Mouse (Mus musculus): Measurements from ENCODE around the gene Nhp2. TPM values are rescaled to one million over a fixed set of nuclear protein-coding genes. Genes with fewer than 3 reads are reported as not detected.
"Not testable (repeated sequence)": the region's sequence is repeated elsewhere in the genome, so short reads cannot be mapped to it uniquely, and the experiment has no call there.

Gene Nhp2
- total RNA-seq, 2 experiments from 2014 or later, result 56.9 to 60.4 TPM

DNA sequence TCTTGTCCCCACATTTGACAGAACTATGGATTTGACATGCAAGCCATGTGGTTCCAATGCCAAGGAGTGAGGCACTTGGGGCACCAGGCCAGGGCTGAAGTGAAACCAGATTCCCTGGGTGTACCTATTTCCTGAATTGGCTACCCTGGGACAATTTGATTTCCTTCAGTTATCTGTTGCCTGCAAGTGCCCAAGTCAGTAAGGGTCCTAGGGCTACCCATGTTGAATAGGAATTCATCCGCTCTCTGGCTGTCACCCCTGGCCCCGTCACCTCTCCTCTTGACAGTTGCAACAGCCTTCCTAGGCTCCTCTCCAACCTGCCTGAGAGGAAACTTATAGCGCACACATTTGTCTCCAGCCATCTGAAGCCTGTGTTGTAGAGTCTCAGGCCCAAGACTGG is 35.4 kb downstream of the Nhp2 start:
- DNase-seq (ENCODE audit: low spot score in 2 of 2), result no peak

DNA sequence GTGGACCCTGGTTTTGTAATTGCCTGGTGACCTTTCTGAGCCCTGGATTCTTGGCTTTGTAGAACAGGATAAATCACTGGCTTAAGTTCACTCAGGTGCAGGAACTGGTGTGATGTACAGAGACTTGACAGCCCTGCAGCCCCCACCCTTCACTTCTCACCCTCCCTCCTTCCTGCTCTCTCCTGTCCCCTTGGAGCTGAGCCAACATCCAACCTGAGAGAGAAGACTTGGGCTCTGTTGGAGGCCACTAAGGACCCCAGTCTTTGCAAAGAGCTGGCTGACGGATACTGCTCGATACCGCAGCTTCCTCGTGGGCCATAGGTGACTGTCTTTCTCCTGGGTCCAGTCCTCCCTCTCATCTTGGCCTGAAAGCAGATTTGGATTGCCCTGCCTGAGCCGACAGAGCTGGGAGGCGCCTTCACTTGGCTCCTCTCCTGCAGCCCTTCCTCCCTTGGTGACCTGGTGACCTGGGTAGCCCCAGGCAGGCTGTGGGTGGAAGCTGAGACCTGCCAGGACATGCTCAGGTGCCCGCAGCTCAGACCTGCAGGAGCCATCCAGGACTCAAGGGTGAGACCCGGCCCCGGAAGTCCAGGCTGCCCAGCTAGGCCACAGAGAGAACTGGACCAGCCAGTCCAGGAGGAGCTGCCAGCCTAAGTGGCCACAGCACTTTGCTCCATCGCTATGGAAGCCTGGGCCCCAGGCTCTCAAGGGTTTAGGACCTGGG is 37.4 kb downstream of the Nhp2 start:
- no peak for DNase-seq (ENCODE audit: low spot score in 2 of 2)

DNA sequence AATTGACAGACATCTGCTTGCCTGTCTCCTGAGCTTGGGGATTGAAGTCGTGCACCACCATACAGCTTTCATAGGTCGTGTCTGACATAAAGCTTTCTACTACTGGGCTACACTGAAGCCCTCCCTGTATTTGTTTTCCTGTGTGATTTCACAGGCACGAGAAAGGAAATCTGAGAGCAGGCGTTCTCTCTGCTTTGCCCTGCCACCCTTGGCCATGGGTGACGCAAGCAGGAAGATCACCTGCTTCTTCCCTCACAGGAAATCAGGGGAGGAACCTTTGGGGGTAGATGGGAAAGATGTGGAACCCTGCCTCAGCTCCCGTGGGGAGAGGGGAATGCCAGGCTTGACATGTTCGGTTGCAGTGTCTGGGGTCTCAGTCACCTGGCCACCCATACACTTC is 38.8 kb downstream of the Nhp2 start:
- DNase-seq (ENCODE audit: low spot score in 2 of 2), result no peak

GRCm38 (mm10) chr11:51658705-51659104 is 39.2 kb downstream of the Nhp2 start:
- no peak for DNase-seq (ENCODE audit: low spot score in 2 of 2)

- DNase-seq (ENCODE audit: low spot score in 2 of 2), result no peak
These were observed 42.4 kb downstream of the Nhp2 start for GRCm38 (mm10) chr11:51661867-51662365.

DNA sequence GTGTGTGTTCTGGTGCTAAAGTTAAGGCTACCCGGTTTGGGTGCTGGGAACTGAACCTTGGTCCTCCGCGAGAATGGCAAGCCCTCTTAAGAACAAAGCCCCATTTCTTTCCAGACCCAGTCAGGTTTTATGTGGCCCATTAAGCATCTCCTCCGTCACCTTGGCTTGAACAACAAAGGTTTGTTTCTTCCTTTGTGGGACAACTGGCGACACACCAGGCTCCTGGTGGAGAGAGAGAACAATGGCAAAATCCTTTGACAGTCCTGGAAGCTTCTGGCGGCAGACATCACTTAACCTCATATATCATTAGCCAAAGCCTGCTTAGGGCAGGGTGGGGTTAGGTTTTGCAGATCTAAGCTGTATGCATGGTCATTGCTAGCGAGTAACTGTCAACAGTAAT is 43.1 kb downstream of the Nhp2 start:
- DNase-seq (ENCODE audit: low spot score in 2 of 2), result no peak

DNA sequence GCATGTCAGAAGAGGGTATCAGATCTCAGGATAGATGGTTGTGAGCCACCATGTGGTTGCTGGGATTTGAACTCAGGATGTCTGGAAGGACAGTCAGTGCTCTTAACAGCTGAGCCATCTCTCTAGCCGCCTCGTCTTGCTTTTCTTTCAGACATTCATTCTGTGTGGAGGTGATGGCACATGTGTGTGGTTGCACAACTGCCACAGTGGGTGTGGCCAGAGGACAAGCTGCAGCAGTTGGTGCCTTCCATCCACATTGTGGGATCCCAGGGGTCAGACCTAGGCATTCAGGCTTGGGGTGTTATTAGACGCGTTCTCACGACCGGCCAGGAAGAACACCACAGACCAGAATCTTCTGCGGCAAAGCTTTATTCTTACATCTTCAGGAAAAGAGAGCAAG is 45.2 kb downstream of the Nhp2 start:
- not testable (repeated sequence) for DNase-seq (ENCODE audit: low spot score in 2 of 2)

DNA sequence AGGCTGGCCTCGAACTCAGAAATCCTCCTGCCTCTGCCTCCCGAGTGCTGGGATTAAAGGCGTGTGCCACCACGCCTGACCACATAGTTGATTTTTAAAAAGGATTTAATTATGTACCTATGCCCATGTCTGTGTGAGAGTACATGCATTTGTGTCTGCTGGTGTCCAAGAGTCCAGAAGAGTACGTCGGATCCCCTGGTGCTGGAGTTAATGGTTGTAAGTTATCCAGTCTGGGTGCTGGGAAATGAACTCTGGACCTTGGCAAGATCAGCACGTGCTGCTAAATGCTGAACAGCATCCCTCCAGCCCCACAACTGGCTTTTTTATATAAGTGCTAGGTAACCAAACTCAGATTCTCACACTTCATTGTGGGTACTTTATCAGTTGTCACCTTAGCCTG is 51.3 kb downstream of the Nhp2 start:
- DNase-seq (ENCODE audit: low spot score in 2 of 2), result no peak

DNA sequence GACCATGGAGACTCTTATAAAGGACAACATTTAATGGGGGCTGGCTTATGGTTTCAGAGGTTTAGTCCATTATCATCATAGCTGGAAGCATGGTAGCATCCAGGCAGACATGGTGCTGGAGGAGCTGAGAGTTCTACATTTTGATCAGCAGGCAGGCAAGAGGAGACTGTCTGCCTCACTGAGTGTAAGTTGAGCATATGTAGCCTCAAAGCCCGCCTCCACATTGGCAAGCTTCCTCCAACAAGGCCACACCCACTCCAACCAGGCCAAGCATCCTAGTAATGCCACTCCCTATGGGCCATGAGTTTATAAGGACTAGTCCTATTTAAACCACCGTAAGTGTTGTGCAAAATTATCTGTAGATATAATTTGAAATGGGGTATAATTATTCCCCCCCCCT is 51.8 kb downstream of the Nhp2 start:
- no peak for DNase-seq (ENCODE audit: low spot score in 2 of 2)

- no peak for DNase-seq (ENCODE audit: low spot score in 2 of 2)
These were observed 53.8 kb downstream of the Nhp2 start for GRCm38 (mm10) chr11:51673291-51673690.

Other genes with a start within 250 kb of the Nhp2 start
- gene Phykpl, start 35.0 kb upstream of the Nhp2 start, total RNA-seq (2021), result 10 to 100 TPM in 1 of 2 experiments, 1 to 10 TPM in 1; 8.3 to 10.3 TPM
- 100 to 1,000 TPM; 238 to 239 TPM for gene Hnrnpab, start 12.9 kb upstream of the Nhp2 start, total RNA-seq (2021)
- 10 to 100 TPM; 54.8 to 55.1 TPM for gene Rmnd5b, start 16.2 kb downstream of the Nhp2 start, total RNA-seq (2021)
- 10 to 100 TPM; 14.1 to 15.5 TPM for gene N4bp3, start 31.1 kb downstream of the Nhp2 start, total RNA-seq (2021)
- 1 to 10 TPM in 1 of 2 experiments, under 1 TPM in 1; 0.98 to 1.3 TPM for gene D930048N14Rik, start 31.2 kb downstream of the Nhp2 start, total RNA-seq (2021)
- gene 0610009B22Rik, start 69.1 kb downstream of the Nhp2 start, total RNA-seq (2021), result 10 to 100 TPM; 29.1 to 31.9 TPM
- 10 to 100 TPM; 24.8 to 25.8 TPM for gene Sec24a, start 143.9 kb downstream of the Nhp2 start, total RNA-seq (2021)
- 10 to 100 TPM; 75.5 to 82.7 TPM for gene Sar1b, start 144.0 kb downstream of the Nhp2 start, total RNA-seq (2021)
- gene Jade2, start 237.9 kb downstream of the Nhp2 start, total RNA-seq (2021), result 1 to 10 TPM; 8.3 to 8.7 TPM